Mouse (Mus musculus) stomach, embryonic 15.5 days (tissue): ENCODE measurements around the gene Tlcd2. TPM values are rescaled to one million over a fixed set of nuclear protein-coding genes. Genes with fewer than 3 reads are reported as not detected.
A peak's percentile ranks its signal among the peaks of the same experiment; 100 is the strongest.

Experiments used
- ATAC-seq: fragments of 200-750 bp; cut with Nextera tagmentation; 2 replicates; pipeline ENCODE4 v1.8.0; 2017; ENCODE audit warnings: low read depth, moderate number of reproducible peaks, moderate TSS enrichment; ENCODE audit not compliant: insufficient read depth, low FRiP score
- H3K27ac ChIP-seq: fragments of 300-500 bp; sonication (generic); 2 replicates; pipeline ENCODE4 v1.5.1; 2015; ENCODE audit warnings: mild to moderate bottlenecking, inconsistent platforms
- H3K27me3 ChIP-seq: fragments of 300-500 bp; sonication (generic); replicated peaks from 2 replicates; pipeline ENCODE4 v1.6.1; 2015; ENCODE audit warnings: inconsistent platforms
- H3K36me3 ChIP-seq: fragments of 300-500 bp; sonication (generic); 2 replicates; pipeline ENCODE4 v1.6.1; 2015; ENCODE audit warnings: inconsistent platforms
- H3K4me1 ChIP-seq: fragments of 300-500 bp; sonication (generic); 2 replicates; pipeline ENCODE4 v1.6.1; 2015; ENCODE audit warnings: inconsistent platforms
- H3K4me2 ChIP-seq: fragments of 300-500 bp; sonication (generic); 2 replicates; pipeline ENCODE4 v1.6.1; 2015; ENCODE audit warnings: mild to moderate bottlenecking, inconsistent platforms
- H3K4me3 ChIP-seq: fragments of 300-500 bp; sonication (generic); replicated peaks from 2 replicates; pipeline ENCODE4 v1.5.1; 2015; ENCODE audit warnings: inconsistent platforms
- H3K9ac ChIP-seq: fragments of 300-500 bp; sonication (generic); 2 replicates; pipeline ENCODE4 v1.6.1; 2015; ENCODE audit warnings: inconsistent platforms
- H3K9me3 ChIP-seq: fragments of 300-500 bp; sonication (generic); 2 replicates; pipeline ENCODE4 v1.6.1; 2016; ENCODE audit warnings: inconsistent platforms
- WGBS: fragments of 180-500 bp; shearing (Covaris S2); methylation state at CpG from one replicate; pipeline ENCODE4 v1.1.7; 2015; 5-methylcytosine and 5-hydroxymethylcytosine counted together
- polyA plus RNA-seq: library from polyadenylated mRNA; unstranded; fragments of >200 nt; fragmentation: Nextera tagmentation; extraction: Ambion mirVana; gene quantifications from 2 replicates; pipeline ENCODE4 v1.2.1, GENCODE M21; 2015

The Tlcd2 gene
- polyA plus RNA-seq, 1 experiment from 2014 or later = 22.3 TPM

GRCm38 (mm10) chr11:75431307-75431706 is 30.2 kb upstream of the Tlcd2 start:
- Histone ChIP-seq H3K4me3 (no peak overlapping the region), H3K36me3 (no peaks in the 10 kb centered on the region), H3K4me1 (no peaks in the 10 kb centered on the region), H3K27ac (no peak overlapping the region), H3K9ac (no peak overlapping the region), H3K27me3 (no peaks in the 10 kb centered on the region), H3K4me2 (no peak overlapping the region), H3K9me3 (no peaks in the 10 kb centered on the region)
- ATAC-seq = no peak
- 87% methylated on average over 11 of the region's 11 CpGs for WGBS

- 85% methylated on average over 5 of the region's 5 CpGs for WGBS
- Histone ChIP-seq H3K9me3 (no peaks in the 10 kb centered on the region), H3K4me3 (no peak overlapping the region), H3K4me2 (no peak overlapping the region), H3K9ac (no peak overlapping the region), H3K36me3 (no peaks in the 10 kb centered on the region), H3K27me3 (no peaks in the 10 kb centered on the region), H3K27ac (no peak overlapping the region), H3K4me1 (no peaks in the 10 kb centered on the region)
- ATAC-seq = no peak
Observed at GRCm38 (mm10) chr11:75434138-75434537, 27.4 kb upstream of the Tlcd2 start.

- 70% methylated on average over 13 of the region's 13 CpGs for WGBS
- Histone ChIP-seq H3K9me3 (no peaks in the 10 kb centered on the region), H3K36me3 (peaks cover 4% of the 10 kb centered on the region; the same call in 1 of the 2 replicates), H3K27ac (no peak overlapping the region), H3K4me1 (no peaks in the 10 kb centered on the region), H3K4me2 (no peak overlapping the region), H3K27me3 (no peaks in the 10 kb centered on the region), H3K9ac (no peak overlapping the region), H3K4me3 (no peak overlapping the region)
- no peak for ATAC-seq
Observed at GRCm38 (mm10) chr11:75438194-75438593, 23.3 kb upstream of the Tlcd2 start.

GRCm38 (mm10) chr11:75438804-75439203 is 22.7 kb upstream of the Tlcd2 start:
- H3K9ac ChIP-seq = no peak overlapping the region
- peaks cover 4% of the 10 kb centered on the region; the same call in 1 of the 2 replicates for H3K36me3 ChIP-seq
- no peaks in the 10 kb centered on the region for H3K9me3 ChIP-seq
- peak overlapping the region; percentile 3; the same call in 1 of the 2 replicates for H3K4me3 ChIP-seq
- no peaks in the 10 kb centered on the region for H3K4me1 ChIP-seq
- H3K27ac ChIP-seq = peak overlapping the region; percentile 17; the same call in 1 of the 2 replicates
- WGBS = 80% methylated on average over 3 of the region's 3 CpGs
- H3K4me2 ChIP-seq = peak overlapping the region; percentile 21; the same call in 1 of the 2 replicates
- no peaks in the 10 kb centered on the region for H3K27me3 ChIP-seq
- ATAC-seq = no peak

- peak; percentile 77 for ATAC-seq
- Histone ChIP-seq H3K27ac (peak within 1 kb of the TSS; percentile 17; the same call in 1 of the 2 replicates), H3K4me2 (peak within 1 kb of the TSS; percentile 21; the same call in 1 of the 2 replicates), H3K9me3 (no peaks in the 10 kb centered on the region), H3K4me1 (no peaks in the 10 kb centered on the region), H3K9ac (no peak within 1 kb of the TSS), H3K4me3 (peak within 1 kb of the TSS; percentile 3; the same call in 1 of the 2 replicates), H3K27me3 (no peaks in the 10 kb centered on the region), H3K36me3 (peaks cover 4% of the 10 kb centered on the region; the same call in 1 of the 2 replicates)
- 60% methylated on average over 6 of the region's 6 CpGs for WGBS
Observed at GRCm38 (mm10) chr11:75439363-75439762, 22.2 kb upstream of the Tlcd2 start, which contains the start of gene Serpinf2. Gene Serpinf2 (minus strand): TSS chr11:75439591.

GRCm38 (mm10) chr11:75439951-75440350 is 21.6 kb upstream of the Tlcd2 start:
- H3K9ac ChIP-seq = no peak overlapping the region
- 95% methylated on average over 3 of the region's 3 CpGs for WGBS
- H3K4me2 ChIP-seq = no peak overlapping the region
- no peaks in the 10 kb centered on the region for H3K27me3 ChIP-seq
- H3K4me3 ChIP-seq = no peak overlapping the region
- H3K9me3 ChIP-seq = no peaks in the 10 kb centered on the region
- no peak overlapping the region for H3K27ac ChIP-seq
- ATAC-seq = no peak
- H3K4me1 ChIP-seq = no peaks in the 10 kb centered on the region
- peaks cover 7% of the 10 kb centered on the region; the same call in 1 of the 2 replicates for H3K36me3 ChIP-seq

GRCm38 (mm10) chr11:75441034-75441433 is 20.5 kb upstream of the Tlcd2 start:
- H3K9ac ChIP-seq = no peak overlapping the region
- no peak for ATAC-seq
- H3K4me2 ChIP-seq = no peak overlapping the region
- no peaks in the 10 kb centered on the region for H3K4me1 ChIP-seq
- no peak overlapping the region for H3K27ac ChIP-seq
- no peak overlapping the region for H3K4me3 ChIP-seq
- peaks cover 7% of the 10 kb centered on the region for H3K36me3 ChIP-seq
- no peaks in the 10 kb centered on the region for H3K9me3 ChIP-seq
- no peaks in the 10 kb centered on the region for H3K27me3 ChIP-seq
- 83% methylated on average over 7 of the region's 7 CpGs for WGBS

GRCm38 (mm10) chr11:75441601-75442000 is 19.9 kb upstream of the Tlcd2 start:
- no peaks in the 10 kb centered on the region for H3K27me3 ChIP-seq
- WGBS = 93% methylated on average over 16 of the region's 16 CpGs
- ATAC-seq = no peak

GRCm38 (mm10) chr11:75443711-75444110 is 17.8 kb upstream of the Tlcd2 start:
- H3K27me3 ChIP-seq = no peaks in the 10 kb centered on the region
- H3K4me1 ChIP-seq = no peaks in the 10 kb centered on the region
- peaks cover 11% of the 10 kb centered on the region for H3K36me3 ChIP-seq
- no peaks in the 10 kb centered on the region for H3K9me3 ChIP-seq
- no peak overlapping the region for H3K4me2 ChIP-seq
- 54% methylated on average over 8 of the region's 8 CpGs for WGBS
- H3K27ac ChIP-seq = no peak overlapping the region
- ATAC-seq = peak; percentile 53; the same call in 1 of the 2 replicates
- H3K9ac ChIP-seq = no peak overlapping the region
- H3K4me3 ChIP-seq = no peak overlapping the region

More at GRCm38 (mm10) chr11:75441601-75442000, 19.9 kb upstream of the Tlcd2 start:
- Histone ChIP-seq H3K9ac (no peak overlapping the region), H3K4me3 (no peak overlapping the region), H3K27ac (no peak overlapping the region), H3K9me3 (no peaks in the 10 kb centered on the region), H3K4me1 (no peaks in the 10 kb centered on the region), H3K4me2 (no peak overlapping the region), H3K36me3 (peaks cover 7% of the 10 kb centered on the region)

GRCm38 (mm10) chr11:75448575-75448974 is 12.9 kb upstream of the Tlcd2 start:
- Histone ChIP-seq H3K36me3 (peaks cover 14% of the 10 kb centered on the region), H3K27me3 (no peaks in the 10 kb centered on the region), H3K4me2 (no peak overlapping the region), H3K9ac (no peak overlapping the region), H3K4me3 (no peak overlapping the region), H3K4me1 (peaks cover 2% of the 10 kb centered on the region), H3K9me3 (no peaks in the 10 kb centered on the region), H3K27ac (no peak overlapping the region)
- 72% methylated on average over 3 of the region's 3 CpGs for WGBS
- no peak for ATAC-seq

- H3K27ac ChIP-seq = no peak overlapping the region
Observed at GRCm38 (mm10) chr11:75449695-75450094, 11.8 kb upstream of the Tlcd2 start.

GRCm38 (mm10) chr11:75450304-75450908 is 11.1 kb upstream of the Tlcd2 start:
- Histone ChIP-seq H3K9ac (no peak overlapping the region), H3K9me3 (no peaks in the 10 kb centered on the region), H3K4me1 (peaks cover 16% of the 10 kb centered on the region), H3K27me3 (no peaks in the 10 kb centered on the region), H3K27ac (no peak overlapping the region), H3K4me3 (no peak overlapping the region), H3K4me2 (no peak overlapping the region), H3K36me3 (peaks cover 10% of the 10 kb centered on the region)
- ATAC-seq = peak; percentile 16; the same call in 1 of the 2 replicates
- WGBS = 82% methylated on average over 8 of the region's 8 CpGs

More at GRCm38 (mm10) chr11:75449695-75450094, 11.8 kb upstream of the Tlcd2 start:
- WGBS = 72% methylated on average over 7 of the region's 7 CpGs
- H3K4me2 ChIP-seq = no peak overlapping the region
- ATAC-seq = peak; percentile 16; the same call in 1 of the 2 replicates
- no peak overlapping the region for H3K9ac ChIP-seq
- H3K9me3 ChIP-seq = no peaks in the 10 kb centered on the region
- no peaks in the 10 kb centered on the region for H3K27me3 ChIP-seq
- H3K4me3 ChIP-seq = no peak overlapping the region
- peaks cover 11% of the 10 kb centered on the region for H3K36me3 ChIP-seq
- peaks cover 9% of the 10 kb centered on the region for H3K4me1 ChIP-seq
